22 mouse cellular contexts compared by ENCODE assay signal in the genomic region with DNA sequence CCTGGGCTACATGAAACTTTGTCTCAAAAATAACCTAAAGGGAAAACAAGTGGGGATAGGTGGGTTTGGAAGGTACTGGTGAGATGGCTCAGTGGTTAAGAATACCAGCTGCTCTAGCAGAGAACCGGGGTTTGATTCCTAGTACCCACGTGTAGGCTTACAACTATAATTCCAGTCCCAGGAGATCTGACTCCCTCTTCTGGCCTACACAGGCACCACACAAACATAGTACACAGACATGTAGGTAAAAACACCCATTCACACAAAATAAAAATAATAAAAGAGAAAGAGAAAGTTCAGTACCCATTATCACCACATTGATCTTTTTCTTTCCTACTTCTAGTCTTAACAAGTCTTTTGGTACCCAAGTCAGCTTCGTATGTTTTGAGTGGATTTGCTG. TPM values are rescaled to one million over a fixed set of nuclear protein-coding genes. Genes with fewer than 3 reads are reported as not detected.
DNase-seq lines count a peak whose midpoint lies in the region; TF ChIP-seq lines count a peak whose summit lies in the region.
"Had no signal": no experiment of that assay in that cellular context is flagged by ENCODE, and none has a peak within 500 bp of the region (broad histone marks: within the 10 kb centered on the region; RNA-seq: fewer than 3 reads in every experiment).

No protein-coding gene starts in this region.

- TF ChIP-seq POLR2A in MEL (IDR thresholded peaks at IDR 0.05; ENCODE audit: control insufficient read depth in 1 of 2, insufficient read depth in 1 of 2, low read depth in 1 of 2, low read length in 2 of 2, poor library complexity in 1 of 2) = no peak

- no peak overlapping the region for H3K4me3 ChIP-seq in gastrocnemius, adult 2 months
- no peak overlapping the region for H3K4me3 ChIP-seq in MEL (ENCODE audit: control insufficient read depth in 1 of 2, insufficient read depth in 1 of 2, low read depth in 2 of 2, low read length in 2 of 2)
- H3K4me3 ChIP-seq: embryonic facial prominence, embryonic 13.5 days; forebrain, embryonic 12.5 days; heart, embryonic 10.5 days had no signal

- H3K79me2 ChIP-seq in MEL (ENCODE audit: control insufficient read depth, insufficient read depth, low read length, poor library complexity) = no peaks in the 10 kb centered on the region; the same call in 1 of the 2 replicates

- peak; percentile 59 for TF ChIP-seq RAD21 in MEL (IDR thresholded peaks at IDR 0.05; ENCODE audit: low read depth, low read length)

- peak in 1 of 2 experiments; percentile 15; a peak in 1 of 4 replicates for TF ChIP-seq EP300 in MEL (IDR thresholded peaks at IDR 0.05; ENCODE audit: low read depth in 1 of 2, low read length in 2 of 2)

- no peaks in the 10 kb centered on the region for H3K9me3 ChIP-seq in MEL (replicated peaks; ENCODE audit: insufficient read depth, low read length)
- H3K9me3 ChIP-seq: embryonic facial prominence, embryonic 13.5 days; forebrain, embryonic 12.5 days; G1E; heart, embryonic 10.5 days had no signal

- intact Hi-C loops in gastrocnemius, adult 2 months (cut with DNase I) = no loop called here

- no peak overlapping the region; the same call in 1 of the 2 replicates for H3K9ac ChIP-seq in MEL (ENCODE audit: control insufficient read depth, low read depth, low read length, poor library complexity, severe bottlenecking)
- H3K9ac ChIP-seq: embryonic facial prominence, embryonic 13.5 days; forebrain, embryonic 12.5 days; forebrain, postnatal 0 days; hindbrain, embryonic 14.5 days had no signal

- no peaks in the 10 kb centered on the region for H3K27me3 ChIP-seq in MEL (ENCODE audit: control insufficient read depth in 1 of 2, insufficient read depth in 2 of 2, low read length in 2 of 2)

- no peak; the same call in 1 of the 2 replicates for TF ChIP-seq CTCF in gastrocnemius, adult 2 months (IDR thresholded peaks at IDR 0.05)
- peak; percentile 18 to 56 (median 18); a peak in 3 of 6 replicates for TF ChIP-seq CTCF in MEL (IDR thresholded peaks at IDR 0.05 in 2 of 3, conservative IDR thresholded peaks at IDR 0.05 in 1 of 3; ENCODE audit: control insufficient read depth in 1 of 3, insufficient read depth in 1 of 3, low read depth in 2 of 3, low read length in 3 of 3, poor library complexity in 1 of 3, severe bottlenecking in 1 of 3)

- peaks cover 18 to 34% of the 10 kb centered on the region in 2 experiments for H3K4me1 ChIP-seq in MEL (ENCODE audit: control insufficient read depth in 1 of 2, insufficient read depth in 2 of 2, low read length in 2 of 2)
- H3K4me1 ChIP-seq: forebrain, embryonic 12.5 days; heart, embryonic 10.5 days had no signal

- H3K36me3 ChIP-seq in MEL (ENCODE audit: control insufficient read depth in 1 of 2, insufficient read depth in 2 of 2, low read length in 2 of 2) = peaks cover 0 to 23% of the 10 kb centered on the region in 2 experiments; a peak in 2 of 4 replicates
- H3K36me3 ChIP-seq: embryonic facial prominence, embryonic 13.5 days; forebrain, embryonic 12.5 days; G1E; heart, embryonic 10.5 days had no signal

- DNase-seq in gastrocnemius, adult 2 months = no peak
- no peak for DNase-seq in gastrocnemius, adult 8-10 months (ENCODE audit: low spot score in 2 of 2)
- DNase-seq in CD4-positive helper T cell, adult 2 months (ENCODE audit: low read depth, low spot score) = peak; percentile 10
- peak; percentile 60 for DNase-seq in MEL (ENCODE audit: low read depth, low spot score)
- DNase-seq in naive thymus-derived CD4-positive, alpha-beta T cell, adult 2 months (ENCODE audit: low read depth) = peak; percentile 10
- no peak for DNase-seq in urinary bladder, postnatal 36 days (ENCODE audit: low spot score in 2 of 2)
- no peak for DNase-seq in heart, postnatal 4 days
- no peak for DNase-seq in spleen, postnatal 14 days (ENCODE audit: low spot score in 2 of 2)
- DNase-seq: adrenal gland, postnatal 14 days; cerebellum, adult 18-20 months; cerebellum, adult 9-11 months; cerebellum, postnatal 36 days; forebrain, postnatal 0 days; gastrocnemius, postnatal 36 days; heart, adult 18-20 months; heart, postnatal 10 days had no signal

- peak overlapping the region; percentile 46 for H3K27ac ChIP-seq in gastrocnemius, adult 2 months
- H3K27ac ChIP-seq in MEL (ENCODE audit: control insufficient read depth, low read depth, low read length) = peak overlapping the region; percentile 57; the same call in 1 of the 2 replicates
- H3K27ac ChIP-seq: embryonic facial prominence, embryonic 13.5 days; forebrain, embryonic 12.5 days; heart, embryonic 10.5 days; hindbrain, embryonic 14.5 days had no signal

TF ChIP-seq in MEL, 35 proteins besides CTCF, POLR2A, EP300 and RAD21:
- TF ChIP-seq MEF2A (IDR thresholded peaks at IDR 0.05; ENCODE audit: extremely low read depth, insufficient replicate concordance, low read depth, low read length, poor library complexity, severe bottlenecking) (no peak), MAX (IDR thresholded peaks at IDR 0.05; ENCODE audit: low read length) (peak; percentile 10; the same call in 1 of the 2 replicates), SMC3 (IDR thresholded peaks at IDR 0.05; ENCODE audit: low read depth, low read length) (peak; percentile 61), ZC3H11A (IDR thresholded peaks at IDR 0.05; ENCODE audit: low read depth, low read length) (peak; percentile 52), GATA1 (IDR thresholded peaks at IDR 0.05; ENCODE audit: low read depth, low read length) (0 out of 2 replicates have a peak, but pooled peaks have one; percentile 18), MXI1 (IDR thresholded peaks at IDR 0.05; ENCODE audit: low read depth, low read length) (peak; percentile 49; the same call in 1 of the 2 replicates)

RNA-seq across cellular contexts. Expression of a gene that starts 6.0 kb away (rescaled TPM):
- total RNA-seq in gastrocnemius, adult 2 months (2021) = under 1 TPM in 1 of 2 experiments, not detected in 1; 0.03 TPM
- total RNA-seq in gastrocnemius, adult 8-10 months (2022) = under 1 TPM in 2 of 4 experiments, not detected in 2; 0.05 to 0.11 TPM
- total RNA-seq in MEL (2012; rRNA removed) = 0.13 and 0.31 TPM in 2 replicates
- under 1 TPM in 1 of 2 experiments, not detected in 1; 0.11 TPM for polyA plus RNA-seq in MEL (2012; ENCODE audit: insufficient read depth in 1 of 2, insufficient read length in 2 of 2, low read depth in 1 of 2, low replicate concordance in 2 of 2, missing spikeins in 1 of 2)
- total RNA-seq in heart, postnatal 4 days (2021) = under 1 TPM; 0.14 to 0.24 TPM
- total RNA-seq: gastrocnemius, postnatal 36 days had no signal
- polyA plus RNA-seq: activated CD4-positive, CD25-positive, alpha-beta regulatory T cell, adult 4 months had no signal

Comparison
In these comparisons a context has a peak if more than half of its experiments do, and no peak if none do; other contexts are left out.
1. DNase-seq: peak in CD4-positive helper T cell, adult 2 months (single experiment), MEL (single experiment) and naive thymus-derived CD4-positive, alpha-beta T cell, adult 2 months (single experiment); none in gastrocnemius, adult 2 months (single experiment), gastrocnemius, adult 8-10 months (0 of 2), urinary bladder, postnatal 36 days (0 of 2), heart, postnatal 4 days (single experiment) and spleen, postnatal 14 days (0 of 2).